ENCODE assay signal across 8 mouse cellular contexts in the genomic region with DNA sequence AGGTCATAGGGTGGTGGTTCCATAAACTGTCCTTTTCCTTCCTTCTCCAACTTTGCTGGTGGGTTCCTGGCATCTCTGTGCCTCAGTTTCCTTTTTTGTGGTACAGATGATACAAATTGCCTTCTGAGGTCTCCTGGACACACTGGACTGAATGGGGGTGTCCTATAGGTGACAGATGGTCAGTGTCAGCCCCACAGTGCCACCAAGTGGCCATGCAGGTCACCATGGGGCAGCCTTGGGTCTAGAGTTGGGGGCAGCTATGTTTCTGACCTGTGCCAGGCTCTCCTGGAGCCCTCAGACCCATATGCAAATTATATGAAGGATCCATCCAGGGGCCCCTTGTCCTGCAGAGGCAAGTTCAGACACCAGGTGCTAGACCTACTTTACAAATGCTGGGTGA. TPM values are rescaled to one million over a fixed set of nuclear protein-coding genes. Genes with fewer than 3 reads are reported as not detected.
DNase-seq lines count a peak whose midpoint lies in the region; ATAC-seq and TF ChIP-seq lines count a peak whose summit lies in the region.
"Had no signal": no experiment of that assay in that cellular context is flagged by ENCODE, and none has a peak within 500 bp of the region (broad histone marks: within the 10 kb centered on the region; RNA-seq: fewer than 3 reads in every experiment).

No protein-coding gene starts in this region.

- H3K4me1 ChIP-seq in kidney, embryonic 16.5 days (ENCODE audit: insufficient read depth, low read length) = 0 out of 2 replicates have a peak, but pooled peaks cover 4% of the 10 kb centered on the region
- H3K4me1 ChIP-seq in small intestine, adult 2 months (ENCODE audit: control insufficient read depth, insufficient read depth, insufficient read length, low read length) = no peaks in the 10 kb centered on the region

- no peak overlapping the region for H3K4me2 ChIP-seq in kidney, embryonic 16.5 days (replicated peaks; ENCODE audit: low read depth, low read length)
- H3K4me2 ChIP-seq: limb, embryonic 12.5 days had no signal

- peak; percentile 61 for TF ChIP-seq CTCF in left cerebral cortex, adult 2 months (IDR thresholded peaks at IDR 0.05)
- TF ChIP-seq CTCF in small intestine, adult 2 months (IDR thresholded peaks at IDR 0.05; ENCODE audit: extremely low read depth, insufficient read length, insufficient replicate concordance, low read depth, low read length) = peak; percentile 45; the same call in 1 of the 2 replicates

- intact Hi-C loops in left cerebral cortex, adult 2 months (cut with DNase I) = loop anchor here (1.0 kb wide), 1 partner anchor 269 kb away; no protein-coding TSS in a partner anchor

- ATAC-seq in kidney, embryonic 16.5 days (ENCODE audit: low FRiP score, low TSS enrichment) = 0 out of 2 replicates have a peak, but pooled peaks have one; percentile 44
- ATAC-seq in erythroid progenitor cell, adult 5-6 weeks (replicated peaks; ENCODE audit: low FRiP score, poor library complexity, severe bottlenecking) = no peak

- no peak for DNase-seq in left cerebral cortex, adult 2 months (ENCODE audit: extremely low spot score in 1 of 2, low spot score in 2 of 2)
- no peak for DNase-seq in left cerebral cortex, adult 18-20 months (ENCODE audit: low spot score in 2 of 2)
- peak; percentile 63 for DNase-seq in NIH3T3 (ENCODE audit: low read depth)
- DNase-seq in embryo, embryonic 11 days = peak; percentile 61

- no peaks in the 10 kb centered on the region for H3K9me3 ChIP-seq in kidney, embryonic 16.5 days (ENCODE audit: low read length)
- H3K9me3 ChIP-seq: limb, embryonic 12.5 days had no signal

- H3K9ac ChIP-seq in kidney, embryonic 16.5 days (replicated peaks; ENCODE audit: low read length) = no peak overlapping the region
- H3K9ac ChIP-seq: limb, embryonic 12.5 days had no signal

- peaks cover 16% of the 10 kb centered on the region for H3K27me3 ChIP-seq in kidney, embryonic 16.5 days (ENCODE audit: insufficient read depth, low read length)
- H3K27me3 ChIP-seq in small intestine, adult 2 months (ENCODE audit: control insufficient read depth, insufficient read depth, low read length) = no peaks in the 10 kb centered on the region

- no peak for TF ChIP-seq POLR2A in small intestine, adult 2 months (IDR thresholded peaks at IDR 0.05; ENCODE audit: low read depth, low read length)

- H3K36me3 ChIP-seq in kidney, embryonic 16.5 days (ENCODE audit: insufficient read depth, low read length) = no peaks in the 10 kb centered on the region
- no peaks in the 10 kb centered on the region for H3K36me3 ChIP-seq in small intestine, adult 2 months (ENCODE audit: control insufficient read depth, insufficient read depth, low read length)
- H3K36me3 ChIP-seq: limb, embryonic 12.5 days had no signal

- no peak overlapping the region for H3K4me3 ChIP-seq in left cerebral cortex, adult 2 months
- H3K4me3 ChIP-seq in kidney, embryonic 16.5 days (ENCODE audit: low read length) = no peak overlapping the region
- H3K4me3 ChIP-seq in small intestine, adult 2 months (ENCODE audit: low read depth, low read length) = no peak overlapping the region
- H3K4me3 ChIP-seq: limb, embryonic 12.5 days had no signal

- H3K27ac ChIP-seq in left cerebral cortex, adult 2 months = no peak overlapping the region
- H3K27ac ChIP-seq in kidney, embryonic 16.5 days (ENCODE audit: low read length) = no peak overlapping the region
- no peak overlapping the region for H3K27ac ChIP-seq in small intestine, adult 2 months (ENCODE audit: insufficient read depth, low read depth, low read length)
- H3K27ac ChIP-seq: limb, embryonic 12.5 days had no signal

RNA-seq across cellular contexts. Expression of a gene that starts 50.8 kb away (rescaled TPM):
- not detected for total RNA-seq in left cerebral cortex, adult 2 months (2021)
- not detected for total RNA-seq in left cerebral cortex, adult 18-20 months (2021)
- not detected in 2 replicates for polyA plus RNA-seq in kidney, embryonic 16.5 days (2015; fragmentation: Nextera tagmentation; extraction: Ambion mirVana)
- not detected in 2 replicates for polyA plus RNA-seq in small intestine, adult 2 months (2012; rRNA removed)
- not detected in 2 replicates for total RNA-seq in erythroid progenitor cell, adult 5-6 weeks (2015; ENCODE audit: low replicate concordance)
- total RNA-seq in erythroid progenitor cell, adult 5-6 weeks (2017; ENCODE audit: low replicate concordance) = not detected in 2 replicates
- polyA plus RNA-seq: limb, embryonic 12.5 days had no signal

Comparison
In these comparisons a context has a peak if more than half of its experiments do, and no peak if none do; other contexts are left out.
1. DNase-seq: peak in NIH3T3 (single experiment) and embryo, embryonic 11 days (single experiment); none in left cerebral cortex, adult 2 months (0 of 2) and left cerebral cortex, adult 18-20 months (0 of 2).